ENCODE assay signal across 10 mouse cellular contexts in genomic region chr1:82577915-82578314, GRCm38 (mm10). TPM values are rescaled to one million over a fixed set of nuclear protein-coding genes. Genes with fewer than 3 reads are reported as not detected.
DNase-seq lines count a peak whose midpoint lies in the region; ATAC-seq and TF ChIP-seq lines count a peak whose summit lies in the region.
"Had no signal": no experiment of that assay in that cellular context is flagged by ENCODE, and none has a peak within 500 bp of the region (broad histone marks: within the 10 kb centered on the region; RNA-seq: fewer than 3 reads in every experiment).

No protein-coding gene starts in this region.

- DNase-seq in urinary bladder, postnatal 25 days (ENCODE audit: low spot score) = peak; percentile 13
- no peak for DNase-seq in urinary bladder, adult 2 months (ENCODE audit: low spot score)
- DNase-seq in heart, postnatal 4 days = peak; percentile 66
- DNase-seq in lung, embryonic 14.5 days = peak; percentile 85
- peak; percentile 2 for DNase-seq in yolk sac, embryonic 10.5 days (ENCODE audit: low spot score)
- DNase-seq in thymus, postnatal 14 days = no peak
- DNase-seq in frontal cortex, adult 2 months (ENCODE audit: extremely low spot score in 1 of 2, low spot score in 1 of 2) = no peak

- H3K27me3 ChIP-seq in lung, embryonic 14.5 days (ENCODE audit: insufficient read depth, low read length) = no peaks in the 10 kb centered on the region
- no peaks in the 10 kb centered on the region for H3K27me3 ChIP-seq in intestine, postnatal 0 days (replicated peaks; ENCODE audit: control insufficient read depth, insufficient read depth, low read length)

- no peaks in the 10 kb centered on the region for H3K36me3 ChIP-seq in lung, embryonic 14.5 days (ENCODE audit: insufficient read depth)
- H3K36me3 ChIP-seq in intestine, postnatal 0 days (ENCODE audit: control insufficient read depth, insufficient read depth) = no peaks in the 10 kb centered on the region

- WGBS in lung, embryonic 14.5 days = 39% methylated on average over 3 of the region's 3 CpGs
- WGBS in intestine, postnatal 0 days = 59% methylated on average over 3 of the region's 3 CpGs

- no peak overlapping the region for H3K4me2 ChIP-seq in lung, embryonic 14.5 days
- no peak overlapping the region for H3K4me2 ChIP-seq in intestine, postnatal 0 days (replicated peaks; ENCODE audit: low read depth)
- H3K4me2 ChIP-seq: liver, embryonic 11.5 days had no signal

- H3K27ac ChIP-seq in lung, embryonic 14.5 days (ENCODE audit: low read depth) = peak overlapping the region; percentile 74; the same call in 1 of the 2 replicates
- H3K27ac ChIP-seq in intestine, postnatal 0 days (ENCODE audit: low read depth, low read length) = no peak overlapping the region

- ATAC-seq in lung, embryonic 14.5 days (ENCODE audit: insufficient read depth) = peak; percentile 97
- ATAC-seq in intestine, postnatal 0 days = no peak

- TF ChIP-seq CTCF in lung, embryonic 14.5 days (IDR thresholded peaks at IDR 0.05; ENCODE audit: low read depth) = no peak
- no peak for TF ChIP-seq CTCF in intestine, postnatal 0 days (IDR thresholded peaks at IDR 0.05; ENCODE audit: low read depth)

- H3K9ac ChIP-seq in lung, embryonic 14.5 days = no peak overlapping the region
- H3K9ac ChIP-seq in intestine, postnatal 0 days (ENCODE audit: low read depth, low read length) = no peak overlapping the region

- peaks cover 2% of the 10 kb centered on the region; the same call in 1 of the 2 replicates for H3K4me1 ChIP-seq in lung, embryonic 14.5 days (ENCODE audit: insufficient read depth)
- no peaks in the 10 kb centered on the region for H3K4me1 ChIP-seq in intestine, postnatal 0 days (replicated peaks; ENCODE audit: control insufficient read depth, insufficient read depth, low read length)

- H3K9me3 ChIP-seq in lung, embryonic 14.5 days (ENCODE audit: low read depth, low read length) = no peaks in the 10 kb centered on the region
- no peaks in the 10 kb centered on the region for H3K9me3 ChIP-seq in intestine, postnatal 0 days (ENCODE audit: control insufficient read depth)

- no peak overlapping the region for H3K4me3 ChIP-seq in lung, embryonic 14.5 days (ENCODE audit: low read depth, low read length)
- no peak overlapping the region for H3K4me3 ChIP-seq in intestine, postnatal 0 days (ENCODE audit: low read depth, low read length)

RNA-seq across cellular contexts. Expression of gene Col4a4, which starts 8.7 kb away (rescaled TPM):
- 1.3 and 1.4 TPM in 2 replicates for polyA plus RNA-seq in urinary bladder, adult 2 months (2012; rRNA removed)
- 1 to 10 TPM; 4.1 to 5.0 TPM for total RNA-seq in heart, postnatal 4 days (2021)
- 8.0 and 8.4 TPM in 2 replicates for polyA plus RNA-seq in lung, embryonic 14.5 days (2014; fragmentation: Nextera tagmentation; extraction: Ambion mirVana)
- 0.10 and 0.16 TPM in 2 replicates for polyA plus RNA-seq in intestine, postnatal 0 days (2015; fragmentation: Nextera tagmentation; extraction: Ambion mirVana)
- 0.27 and 0.34 TPM in 2 replicates for polyA plus RNA-seq in frontal cortex, adult 2 months (2012; rRNA removed)
- total RNA-seq: monocyte, adult 5-6 weeks had no signal

RNA-seq across cellular contexts. Expression of gene Col4a3, which starts 8.8 kb away (rescaled TPM):
- 0.94 and 1.0 TPM in 2 replicates for polyA plus RNA-seq in urinary bladder, adult 2 months (2012; rRNA removed)
- total RNA-seq in heart, postnatal 4 days (2021) = 1 to 10 TPM; 1.6 to 2.6 TPM
- polyA plus RNA-seq in lung, embryonic 14.5 days (2014; fragmentation: Nextera tagmentation; extraction: Ambion mirVana) = 3.8 and 4.5 TPM in 2 replicates
- 0.41 and 0.42 TPM in 2 replicates for polyA plus RNA-seq in intestine, postnatal 0 days (2015; fragmentation: Nextera tagmentation; extraction: Ambion mirVana)
- 0.21 and 0.28 TPM in 2 replicates for polyA plus RNA-seq in frontal cortex, adult 2 months (2012; rRNA removed)
- total RNA-seq: monocyte, adult 5-6 weeks had no signal

Comparison
In these comparisons a context has a peak if more than half of its experiments do, and no peak if none do; other contexts are left out.
1. DNase-seq: peak in urinary bladder, postnatal 25 days (single experiment), heart, postnatal 4 days (single experiment), lung, embryonic 14.5 days (single experiment) and yolk sac, embryonic 10.5 days (single experiment); none in urinary bladder, adult 2 months (single experiment), thymus, postnatal 14 days (single experiment) and frontal cortex, adult 2 months (0 of 2).